Mouse (Mus musculus): ENCODE data around the gene Opa3. TPM values are rescaled to one million over a fixed set of nuclear protein-coding genes. Genes with fewer than 3 reads are reported as not detected.

Opa3 gene
- polyA plus RNA-seq (2012; rRNA removed), result 15.9 and 16.9 TPM in 2 replicates

DNA sequence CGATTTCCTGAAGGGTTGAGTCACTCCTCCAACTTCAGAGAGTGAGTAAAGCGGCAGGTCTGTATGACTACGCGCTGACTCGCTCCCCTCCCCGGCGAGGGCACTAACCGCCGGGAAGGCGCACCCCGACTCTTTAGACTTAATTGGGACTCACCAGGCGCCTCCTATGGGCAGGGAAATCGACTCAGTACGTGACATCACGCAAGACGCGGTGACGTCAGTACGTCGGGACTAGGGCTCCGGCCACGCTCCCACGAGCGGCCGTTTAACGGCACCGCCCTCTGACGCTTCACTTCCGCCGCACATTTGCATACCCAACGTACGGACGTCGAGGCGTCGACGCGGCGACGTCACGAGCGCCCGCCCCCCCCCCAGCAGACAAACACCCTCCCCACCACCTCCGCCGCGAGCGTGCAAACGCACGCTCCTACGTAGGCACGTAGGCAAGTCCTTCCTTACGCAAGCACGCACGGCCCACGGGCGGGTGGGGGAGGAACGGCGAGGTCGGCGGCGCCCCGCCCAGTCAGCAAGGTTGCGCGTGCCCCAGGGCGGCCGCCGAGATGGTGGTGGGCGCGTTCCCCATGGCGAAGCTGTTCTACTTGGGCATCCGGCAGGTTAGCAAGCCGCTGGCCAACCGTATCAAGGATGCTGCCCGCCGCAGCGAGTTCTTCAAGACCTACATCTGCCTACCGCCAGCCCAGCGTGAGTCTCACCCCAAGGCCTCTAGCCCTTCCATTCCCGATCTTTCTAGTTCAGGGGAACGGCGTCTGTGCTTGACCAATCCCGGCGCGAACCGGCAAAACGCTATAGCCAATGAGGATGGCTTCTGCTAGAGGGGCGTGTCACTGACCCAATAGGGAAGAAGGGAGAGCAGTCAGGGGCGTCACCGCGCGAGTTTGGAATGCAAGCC lies at the start of gene Opa3:
Opa3 (plus strand) TSS at position 452 of the 910 bp plus-strand sequence.

GRCm38 (mm10) chr7:19211996-19212755 lies 16.0 kb upstream of the Opa3 start, which contains the start of gene Gpr4:
Gpr4 (plus strand) TSS chr7:19212538.

GRCm38 (mm10) chr7:19271238-19272172 lies 43.4 kb downstream of the Opa3 start, which contains the start of gene Vasp:
Vasp (minus strand) TSS chr7:19271817.

GRCm38 (mm10) chr7:19279581-19280114 lies 51.5 kb downstream of the Opa3 start, which contains the start of gene Ppm1n:
Ppm1n (minus strand) TSS chr7:19280064.

GRCm38 (mm10) chr7:19282385-19282784 lies 54.3 kb downstream of the Opa3 start, which contains the start of gene Rtn2:
Rtn2 (plus strand) TSS chr7:19282624.

Other genes starting within 250 kb of the Opa3 start
- gene Nanos2, start 240.9 kb upstream of the Opa3 start, polyA plus RNA-seq (2012; rRNA removed), result not detected in 2 replicates
- 5.5 and 6.7 TPM in 2 replicates for gene Mypop, start 237.1 kb upstream of the Opa3 start, polyA plus RNA-seq (2012; rRNA removed)
- gene Irf2bp1, start 224.3 kb upstream of the Opa3 start, polyA plus RNA-seq (2012; rRNA removed), result 18.4 and 26.7 TPM in 2 replicates
- gene Foxa3, start 204.8 kb upstream of the Opa3 start, polyA plus RNA-seq (2012; rRNA removed), result 50.7 and 52.1 TPM in 2 replicates
- gene Sympk, start 204.0 kb upstream of the Opa3 start, polyA plus RNA-seq (2012; rRNA removed), result 47.9 and 60.8 TPM in 2 replicates
- 0.18 TPM in 1 of 2 replicates, not detected in the other for gene Rsph6a, start 173.6 kb upstream of the Opa3 start, polyA plus RNA-seq (2012; rRNA removed)
- gene Dmwd, start 152.1 kb upstream of the Opa3 start, polyA plus RNA-seq (2012; rRNA removed), result 21.7 and 24.0 TPM in 2 replicates
- gene Dmpk, start 144.5 kb upstream of the Opa3 start, polyA plus RNA-seq (2012; rRNA removed), result 706 and 850 TPM in 2 replicates
- 27.1 and 28.4 TPM in 2 replicates for gene Six5, start 133.7 kb upstream of the Opa3 start, polyA plus RNA-seq (2012; rRNA removed)
- gene Gm4969, start 110.0 kb upstream of the Opa3 start, polyA plus RNA-seq (2012; rRNA removed), result 0.05 and 0.11 TPM in 2 replicates
- gene Fbxo46, start 108.5 kb upstream of the Opa3 start, polyA plus RNA-seq (2012; rRNA removed), result 4.7 and 6.4 TPM in 2 replicates
- 7.6 and 10.2 TPM in 2 replicates for gene Qpctl, start 79.0 kb upstream of the Opa3 start, polyA plus RNA-seq (2012; rRNA removed)
- gene Snrpd2, start 78.6 kb upstream of the Opa3 start, polyA plus RNA-seq (2012; rRNA removed), result 3.1 and 3.8 TPM in 2 replicates
- 0.16 and 0.48 TPM in 2 replicates for gene Gipr, start 62.2 kb upstream of the Opa3 start, polyA plus RNA-seq (2012; rRNA removed)
- 25.7 and 35.9 TPM in 2 replicates for gene Eml2, start 51.9 kb upstream of the Opa3 start, polyA plus RNA-seq (2012; rRNA removed)
- gene Gpr4, start 15.8 kb upstream of the Opa3 start, polyA plus RNA-seq (2012; rRNA removed), result 5.0 and 5.8 TPM in 2 replicates
- gene Vasp, start 43.5 kb downstream of the Opa3 start, polyA plus RNA-seq (2012; rRNA removed), result 232 and 302 TPM in 2 replicates
- 0.23 and 1.3 TPM in 2 replicates for gene Ppm1n, start 51.7 kb downstream of the Opa3 start, polyA plus RNA-seq (2012; rRNA removed)
- 25.7 and 26.9 TPM in 2 replicates for gene Rtn2, start 54.3 kb downstream of the Opa3 start, polyA plus RNA-seq (2012; rRNA removed)
- 1.1 and 2.1 TPM in 2 replicates for gene Fosb, start 81.7 kb downstream of the Opa3 start, polyA plus RNA-seq (2012; rRNA removed)
- 16.8 and 21.2 TPM in 2 replicates for gene Ercc1, start 116.4 kb downstream of the Opa3 start, polyA plus RNA-seq (2012; rRNA removed)
- gene Cd3eap, start 131.1 kb downstream of the Opa3 start, polyA plus RNA-seq (2012; rRNA removed), result 3.9 and 7.8 TPM in 2 replicates
- 21.4 and 23.5 TPM in 2 replicates for gene Ppp1r13l, start 131.4 kb downstream of the Opa3 start, polyA plus RNA-seq (2012; rRNA removed)
- gene Ercc2, start 153.7 kb downstream of the Opa3 start, polyA plus RNA-seq (2012; rRNA removed), result 25.1 and 27.9 TPM in 2 replicates
- 16.2 and 18.5 TPM in 2 replicates for gene Klc3, start 175.8 kb downstream of the Opa3 start, polyA plus RNA-seq (2012; rRNA removed)
- gene Ckm, start 176.4 kb downstream of the Opa3 start, polyA plus RNA-seq (2012; rRNA removed), result 315 and 356 TPM in 2 replicates
- gene Mark4, start 230.5 kb downstream of the Opa3 start, polyA plus RNA-seq (2012; rRNA removed), result 10.8 and 27.7 TPM in 2 replicates
- gene Exoc3l2, start 235.0 kb downstream of the Opa3 start, polyA plus RNA-seq (2012; rRNA removed), result 6.3 and 7.2 TPM in 2 replicates

All from stomach, adult 2 months (tissue).